Mouse (Mus musculus): ENCODE measurements around the gene Gid8. TPM values are rescaled to one million over a fixed set of nuclear protein-coding genes. Genes with fewer than 3 reads are reported as not detected.

Gid8 gene
- polyA plus RNA-seq, 1 experiment from 2014 or later: 53.4 TPM

DNA sequence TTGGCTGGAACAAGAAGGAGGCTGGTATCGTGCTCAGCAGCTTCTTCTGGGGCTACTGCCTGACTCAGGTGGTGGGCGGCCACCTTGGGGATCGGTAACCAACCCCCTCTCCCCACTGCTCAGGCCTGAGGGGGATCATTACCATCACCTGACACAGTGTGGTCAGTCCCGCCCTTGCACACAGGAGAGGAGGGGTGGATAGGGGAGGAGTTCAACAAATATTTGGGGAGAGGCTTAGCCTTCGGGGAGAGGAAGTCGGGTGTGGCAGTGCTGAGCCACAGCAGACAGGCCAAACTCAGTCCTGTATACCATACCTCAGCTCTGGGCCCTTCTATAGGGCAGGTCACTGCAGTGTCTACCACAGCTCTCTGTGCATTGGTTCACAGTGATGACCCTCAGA is 22.1 kb downstream of the Gid8 start:
- peak; percentile 70 for ATAC-seq (ENCODE audit: insufficient number of reproducible peaks, insufficient read depth, low FRiP score, low read depth)
- Histone ChIP-seq H3K9me3 (ENCODE audit: control insufficient read depth, low read depth, low read length) (no peaks in the 10 kb centered on the region), H3K4me3 (ENCODE audit: low read depth, low read length) (no peak overlapping the region), H3K27ac (ENCODE audit: low read length) (no peak overlapping the region), H3K4me2 (replicated peaks; ENCODE audit: low read depth, low read length) (no peak overlapping the region; the same call in 1 of the 2 replicates), H3K36me3 (ENCODE audit: control insufficient read depth, insufficient read depth, low read length) (no peaks in the 10 kb centered on the region), H3K27me3 (ENCODE audit: control insufficient read depth, insufficient read depth, low read length) (no peaks in the 10 kb centered on the region), H3K4me1 (ENCODE audit: control insufficient read depth, insufficient read depth, low read length) (0 out of 2 replicates have a peak, but pooled peaks cover 3% of the 10 kb centered on the region), H3K9ac (replicated peaks; ENCODE audit: low read depth, low read length) (no peak overlapping the region)
- WGBS: 48% methylated on average over 6 of the region's 6 CpGs

GRCm38 (mm10) chr2:180735232-180735631 is 25.3 kb downstream of the Gid8 start:
- Histone ChIP-seq H3K9me3 (ENCODE audit: control insufficient read depth, low read depth, low read length) (no peaks in the 10 kb centered on the region), H3K27ac (ENCODE audit: low read length) (no peak overlapping the region), H3K4me3 (ENCODE audit: low read depth, low read length) (no peak overlapping the region), H3K27me3 (ENCODE audit: control insufficient read depth, insufficient read depth, low read length) (no peaks in the 10 kb centered on the region), H3K4me1 (ENCODE audit: control insufficient read depth, insufficient read depth, low read length) (0 out of 2 replicates have a peak, but pooled peaks cover 3% of the 10 kb centered on the region), H3K9ac (replicated peaks; ENCODE audit: low read depth, low read length) (no peak overlapping the region), H3K36me3 (ENCODE audit: control insufficient read depth, insufficient read depth, low read length) (no peaks in the 10 kb centered on the region), H3K4me2 (replicated peaks; ENCODE audit: low read depth, low read length) (no peak overlapping the region)
- ATAC-seq (ENCODE audit: insufficient number of reproducible peaks, insufficient read depth, low FRiP score, low read depth): no peak
- WGBS: 72% methylated on average over 7 of the region's 7 CpGs

- Histone ChIP-seq H3K4me3 (ENCODE audit: low read depth, low read length) (no peak overlapping the region), H3K9me3 (ENCODE audit: control insufficient read depth, low read depth, low read length) (no peaks in the 10 kb centered on the region), H3K4me1 (ENCODE audit: control insufficient read depth, insufficient read depth, low read length) (no peaks in the 10 kb centered on the region), H3K36me3 (ENCODE audit: control insufficient read depth, insufficient read depth, low read length) (no peaks in the 10 kb centered on the region), H3K4me2 (replicated peaks; ENCODE audit: low read depth, low read length) (no peak overlapping the region), H3K27me3 (ENCODE audit: control insufficient read depth, insufficient read depth, low read length) (no peaks in the 10 kb centered on the region), H3K27ac (ENCODE audit: low read length) (no peak overlapping the region), H3K9ac (replicated peaks; ENCODE audit: low read depth, low read length) (no peak overlapping the region)
- no peak for ATAC-seq (ENCODE audit: insufficient number of reproducible peaks, insufficient read depth, low FRiP score, low read depth)
- WGBS: 67% methylated on average over 2 of the region's 2 CpGs
These were observed 28.1 kb downstream of the Gid8 start for GRCm38 (mm10) chr2:180737984-180738383.

DNA sequence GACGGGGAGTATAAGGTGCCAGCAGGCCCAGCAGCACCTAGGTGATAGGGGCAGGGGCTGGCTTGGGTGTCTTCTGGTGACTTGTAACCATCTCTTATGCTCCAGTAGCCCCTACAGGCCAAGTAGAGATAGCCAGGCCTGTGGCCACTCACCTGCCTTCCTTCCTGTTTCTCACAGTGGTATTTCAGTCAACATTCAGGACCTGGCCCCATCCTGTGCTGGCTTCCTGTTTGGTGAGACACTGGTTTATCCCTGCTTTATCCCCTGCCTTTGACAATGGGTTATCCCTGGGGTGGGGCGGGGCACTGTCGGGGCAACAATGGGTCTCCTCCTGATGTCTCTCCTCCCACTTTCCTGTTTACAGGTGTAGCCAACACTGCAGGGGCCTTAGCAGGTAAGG is 30.4 kb downstream of the Gid8 start:
- H3K9me3 ChIP-seq (ENCODE audit: control insufficient read depth, low read depth, low read length): no peaks in the 10 kb centered on the region
- H3K4me3 ChIP-seq (ENCODE audit: low read depth, low read length): no peak overlapping the region
- H3K4me2 ChIP-seq (replicated peaks; ENCODE audit: low read depth, low read length): no peak overlapping the region
- no peak for ATAC-seq (ENCODE audit: insufficient number of reproducible peaks, insufficient read depth, low FRiP score, low read depth)
- no peaks in the 10 kb centered on the region for H3K36me3 ChIP-seq (ENCODE audit: control insufficient read depth, insufficient read depth, low read length)
- 41% methylated on average over 3 of the region's 3 CpGs for WGBS
- no peak overlapping the region for H3K9ac ChIP-seq (replicated peaks; ENCODE audit: low read depth, low read length)
- no peak overlapping the region for H3K27ac ChIP-seq (ENCODE audit: low read length)
- H3K4me1 ChIP-seq (ENCODE audit: control insufficient read depth, insufficient read depth, low read length): no peaks in the 10 kb centered on the region
- H3K27me3 ChIP-seq (ENCODE audit: control insufficient read depth, insufficient read depth, low read length): no peaks in the 10 kb centered on the region

GRCm38 (mm10) chr2:180741421-180741820 is 31.5 kb downstream of the Gid8 start:
- no peak overlapping the region for H3K27ac ChIP-seq (ENCODE audit: low read length)
- H3K36me3 ChIP-seq (ENCODE audit: control insufficient read depth, insufficient read depth, low read length): no peaks in the 10 kb centered on the region
- no peak overlapping the region for H3K9ac ChIP-seq (replicated peaks; ENCODE audit: low read depth, low read length)
- no peak overlapping the region for H3K4me2 ChIP-seq (replicated peaks; ENCODE audit: low read depth, low read length)
- 69% methylated on average over 7 of the region's 7 CpGs for WGBS
- H3K4me3 ChIP-seq (ENCODE audit: low read depth, low read length): no peak overlapping the region
- H3K4me1 ChIP-seq (ENCODE audit: control insufficient read depth, insufficient read depth, low read length): no peaks in the 10 kb centered on the region
- ATAC-seq (ENCODE audit: insufficient number of reproducible peaks, insufficient read depth, low FRiP score, low read depth): no peak
- no peaks in the 10 kb centered on the region for H3K9me3 ChIP-seq (ENCODE audit: control insufficient read depth, low read depth, low read length)
- no peaks in the 10 kb centered on the region for H3K27me3 ChIP-seq (ENCODE audit: control insufficient read depth, insufficient read depth, low read length)

- H3K4me1 ChIP-seq (ENCODE audit: control insufficient read depth, insufficient read depth, low read length): no peaks in the 10 kb centered on the region
- no peak overlapping the region for H3K27ac ChIP-seq (ENCODE audit: low read length)
- 79% methylated on average over 6 of the region's 6 CpGs for WGBS
- no peaks in the 10 kb centered on the region for H3K27me3 ChIP-seq (ENCODE audit: control insufficient read depth, insufficient read depth, low read length)
- no peak overlapping the region for H3K9ac ChIP-seq (replicated peaks; ENCODE audit: low read depth, low read length)
- no peak for ATAC-seq (ENCODE audit: insufficient number of reproducible peaks, insufficient read depth, low FRiP score, low read depth)
- H3K9me3 ChIP-seq (ENCODE audit: control insufficient read depth, low read depth, low read length): no peaks in the 10 kb centered on the region
- H3K4me2 ChIP-seq (replicated peaks; ENCODE audit: low read depth, low read length): no peak overlapping the region
- H3K4me3 ChIP-seq (ENCODE audit: low read depth, low read length): no peak overlapping the region
- no peaks in the 10 kb centered on the region for H3K36me3 ChIP-seq (ENCODE audit: control insufficient read depth, insufficient read depth, low read length)
These were observed 32.9 kb downstream of the Gid8 start for GRCm38 (mm10) chr2:180742820-180743219.

DNA sequence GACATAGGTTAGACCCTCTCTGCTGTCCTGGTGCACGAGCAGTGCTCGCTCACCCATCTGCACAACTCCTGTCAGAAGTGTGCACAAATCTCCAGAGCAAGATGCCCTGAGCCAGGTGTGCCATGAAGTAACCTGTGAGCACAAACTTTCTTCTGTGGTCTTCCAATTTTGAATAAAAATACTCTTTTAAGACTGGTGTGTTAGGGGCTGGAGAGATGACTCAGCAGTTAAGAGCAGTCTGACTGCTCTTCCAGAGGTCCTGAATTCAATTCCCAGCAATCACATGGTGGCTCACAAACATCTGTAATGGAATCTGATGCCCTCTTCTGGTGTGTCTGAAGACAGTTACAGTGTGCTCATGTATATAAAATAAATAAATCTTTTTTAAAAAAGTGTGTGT is 33.4 kb downstream of the Gid8 start:
- H3K4me3 ChIP-seq (ENCODE audit: low read depth, low read length): no peak overlapping the region
- H3K36me3 ChIP-seq (ENCODE audit: control insufficient read depth, insufficient read depth, low read length): no peaks in the 10 kb centered on the region
- no peaks in the 10 kb centered on the region for H3K4me1 ChIP-seq (ENCODE audit: control insufficient read depth, insufficient read depth, low read length)
- no peak overlapping the region for H3K9ac ChIP-seq (replicated peaks; ENCODE audit: low read depth, low read length)
- no peaks in the 10 kb centered on the region for H3K27me3 ChIP-seq (ENCODE audit: control insufficient read depth, insufficient read depth, low read length)
- WGBS: 80% methylated on average over 2 of the region's 2 CpGs
- ATAC-seq (ENCODE audit: insufficient number of reproducible peaks, insufficient read depth, low FRiP score, low read depth): no peak
- no peaks in the 10 kb centered on the region for H3K9me3 ChIP-seq (ENCODE audit: control insufficient read depth, low read depth, low read length)
- no peak overlapping the region for H3K27ac ChIP-seq (ENCODE audit: low read length)
- H3K4me2 ChIP-seq (replicated peaks; ENCODE audit: low read depth, low read length): no peak overlapping the region

- Histone ChIP-seq H3K27me3 (ENCODE audit: control insufficient read depth, insufficient read depth, low read length) (no peaks in the 10 kb centered on the region), H3K4me1 (ENCODE audit: control insufficient read depth, insufficient read depth, low read length) (no peaks in the 10 kb centered on the region), H3K9ac (replicated peaks; ENCODE audit: low read depth, low read length) (no peak overlapping the region), H3K4me3 (ENCODE audit: low read depth, low read length) (no peak overlapping the region), H3K36me3 (ENCODE audit: control insufficient read depth, insufficient read depth, low read length) (no peaks in the 10 kb centered on the region), H3K27ac (ENCODE audit: low read length) (no peak overlapping the region), H3K4me2 (replicated peaks; ENCODE audit: low read depth, low read length) (no peak overlapping the region), H3K9me3 (ENCODE audit: control insufficient read depth, low read depth, low read length) (no peaks in the 10 kb centered on the region)
- WGBS: 34% methylated on average over 17 of the region's 17 CpGs
- ATAC-seq (ENCODE audit: insufficient number of reproducible peaks, insufficient read depth, low FRiP score, low read depth): peak; percentile 51; the same call in 1 of the 2 replicates
These were observed 35.5 kb downstream of the Gid8 start for GRCm38 (mm10) chr2:180745248-180745927.

Measured in stomach, embryonic 14.5 days (tissue).